Mouse (Mus musculus) myocyte (in vitro differentiated cells): ENCODE measurements around the gene Slc41a2. TPM values are rescaled to one million over a fixed set of nuclear protein-coding genes. Genes with fewer than 3 reads are reported as not detected.

Experiments
- H3K27me3 ChIP-seq: one replicate; pipeline ENCODE4 v1.6.1; 2011; ENCODE audit not compliant: control insufficient read depth, insufficient read depth, insufficient read length
- H3K36me3 ChIP-seq: one replicate; pipeline ENCODE4 v1.6.1; 2011; ENCODE audit not compliant: control insufficient read depth, insufficient read depth
- H3K4me2 ChIP-seq: one replicate; pipeline ENCODE4 v1.6.1; 2011; ENCODE audit warnings: low read depth, control low read depth
- H3K4me3 ChIP-seq: one replicate; pipeline ENCODE4 v1.5.1; 2011; ENCODE audit warnings: mild to moderate bottlenecking, control low read depth, moderate library complexity
- H3K79me2 ChIP-seq: one replicate; pipeline ENCODE4 v1.6.1; 2011; ENCODE audit not compliant: control insufficient read depth, insufficient read depth
- H3ac ChIP-seq: one replicate; pipeline ENCODE4 v1.6.1; 2011; ENCODE audit not compliant: control insufficient read depth, insufficient read length
- CEBPB ChIP-seq: IDR thresholded peaks from 2 replicates; pipeline ENCODE4 v1.6.1; 2011; ENCODE audit warnings: mild to moderate bottlenecking, moderate library complexity; ENCODE audit not compliant: poor library complexity, insufficient read depth, severe bottlenecking
- E2F4 ChIP-seq: IDR thresholded peaks from one replicate; pipeline ENCODE4 v1.6.1; 2011; ENCODE audit warnings: mild to moderate bottlenecking, control low read depth, moderate library complexity; ENCODE audit not compliant: insufficient read depth
- MAX ChIP-seq: IDR thresholded peaks from one replicate; pipeline ENCODE4 v1.6.1; 2011; ENCODE audit warnings: low read depth, mild to moderate bottlenecking, control low read depth
- MYOD1 ChIP-seq, 3 experiments: IDR thresholded peaks; one replicate each; pipeline ENCODE4 v1.6.1; 2011; ENCODE audit warnings: control low read depth in 2 of 3, low read depth in 2 of 3, mild to moderate bottlenecking in 2 of 3, moderate library complexity in 1 of 3; ENCODE audit not compliant: insufficient read length in 2 of 3, control insufficient read depth in 1 of 3
- MYOG ChIP-seq, 3 experiments: IDR thresholded peaks; one replicate each; pipeline ENCODE4 v1.6.1; 2011; ENCODE audit warnings: control low read depth in 2 of 3, low read depth in 2 of 3, mild to moderate bottlenecking in 2 of 3; ENCODE audit not compliant: insufficient read length in 2 of 3, control insufficient read depth in 1 of 3, insufficient read depth in 1 of 3
- POLR2A ChIP-seq: IDR thresholded peaks from one replicate; pipeline ENCODE4 v1.6.1; 2011; ENCODE audit warnings: low read depth, mild to moderate bottlenecking, control low read depth, moderate library complexity; ENCODE audit not compliant: insufficient read length
- POLR2AphosphoS2 ChIP-seq: IDR thresholded peaks from one replicate; pipeline ENCODE4 v1.6.1; 2011; ENCODE audit warnings: low read depth, control low read depth; ENCODE audit not compliant: insufficient read length
- REST ChIP-seq: IDR thresholded peaks from one replicate; pipeline ENCODE4 v1.6.1; 2011; ENCODE audit warnings: mild to moderate bottlenecking, control low read depth, moderate library complexity; ENCODE audit not compliant: insufficient read depth, insufficient read length
- SRF ChIP-seq: IDR thresholded peaks from one replicate; pipeline ENCODE4 v1.6.1; 2011; ENCODE audit warnings: low read depth; ENCODE audit not compliant: control insufficient read depth, insufficient read length
- TCF12 ChIP-seq: IDR thresholded peaks from one replicate; pipeline ENCODE4 v1.6.1; 2011; ENCODE audit warnings: mild to moderate bottlenecking, control low read depth; ENCODE audit not compliant: poor library complexity, insufficient read depth, severe bottlenecking
- TCF3 ChIP-seq: IDR thresholded peaks from one replicate; pipeline ENCODE4 v1.6.1; 2011; ENCODE audit warnings: low read depth, control low read depth; ENCODE audit not compliant: insufficient read length
- USF1 ChIP-seq: IDR thresholded peaks from one replicate; pipeline ENCODE4 v1.6.1; 2011; ENCODE audit warnings: low read depth, mild to moderate bottlenecking, control low read depth, moderate library complexity
- polyA plus RNA-seq: library from polyadenylated mRNA; unstranded; fragments of >200 nt; fragmentation: generic; extraction: Trizol; gene quantifications from one replicate; pipeline ENCODE4 v1.2.1, GENCODE M21; 2012; ENCODE audit warnings: missing spikeins

The Slc41a2 gene
- polyA plus RNA-seq, 1 experiment, result 5.3 TPM

DNA sequence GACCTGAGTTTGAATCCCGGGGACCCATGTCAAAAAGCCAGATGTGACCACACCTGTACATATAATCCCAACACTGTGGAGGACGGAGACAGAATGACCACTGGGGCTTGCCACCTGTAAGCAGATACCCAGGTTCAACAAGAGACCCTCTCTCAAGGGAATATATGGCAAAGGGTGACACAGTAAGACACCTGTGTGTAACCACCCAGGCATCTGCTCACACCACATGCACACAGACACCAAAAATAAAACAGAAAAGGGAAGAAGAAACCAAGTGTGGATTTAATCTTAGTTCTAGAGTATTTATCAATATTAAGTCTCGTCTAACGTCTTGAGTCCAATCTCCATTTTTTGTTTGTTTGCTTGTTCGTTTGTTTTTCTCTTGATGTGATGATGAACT, 5.9 kb downstream of the Slc41a2 start:
- Histone ChIP-seq H3ac (no peak overlapping the region), H3K79me2 (peaks cover 18% of the 10 kb centered on the region), H3K36me3 (no peaks in the 10 kb centered on the region), H3K27me3 (no peaks in the 10 kb centered on the region), H3K4me2 (no peak overlapping the region), H3K4me3 (no peak overlapping the region)
- no peak for TF ChIP-seq REST
- TF ChIP-seq POLR2AphosphoS2, result no peak
- TF ChIP-seq POLR2A, result no peak
- TF ChIP-seq MYOD1 (IDR thresholded peaks at IDR 0.05; ENCODE audit: control insufficient read depth in 1 of 3, insufficient read length in 2 of 3, low read depth in 2 of 3), result no peak
- no peak for TF ChIP-seq USF1
- no peak for TF ChIP-seq TCF3
- TF ChIP-seq CEBPB, result no peak
- no peak for TF ChIP-seq MAX
- TF ChIP-seq MYOG (IDR thresholded peaks at IDR 0.05; ENCODE audit: control insufficient read depth in 1 of 3, insufficient read depth in 1 of 3, insufficient read length in 2 of 3, low read depth in 2 of 3), result no peak
- TF ChIP-seq SRF, result no peak
- no peak for TF ChIP-seq TCF12
- no peak for TF ChIP-seq E2F4

DNA sequence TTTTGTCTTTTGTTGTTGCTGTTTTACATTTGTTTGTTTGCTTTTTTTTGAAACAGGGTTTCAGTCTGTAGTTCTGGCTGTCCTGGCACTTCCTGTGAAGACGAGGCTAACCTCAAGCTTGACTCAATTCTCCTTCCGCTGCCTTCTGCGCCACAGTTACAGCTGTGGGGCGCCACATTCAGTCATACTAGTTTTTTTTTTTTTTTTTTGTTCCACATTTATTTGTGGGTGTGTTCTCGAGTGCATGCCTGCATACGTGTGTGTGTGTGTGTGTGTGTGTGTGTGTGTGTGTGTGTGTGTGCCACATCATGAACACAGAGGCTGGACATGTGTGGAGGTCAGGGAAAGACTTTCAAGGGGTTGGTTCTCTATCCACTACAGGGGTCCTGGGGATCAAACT, 7.3 kb downstream of the Slc41a2 start:
- Histone ChIP-seq H3K36me3 (no peaks in the 10 kb centered on the region), H3ac (no peak overlapping the region), H3K79me2 (peaks cover 5% of the 10 kb centered on the region), H3K27me3 (no peaks in the 10 kb centered on the region), H3K4me3 (no peak overlapping the region), H3K4me2 (no peak overlapping the region)
- TF ChIP-seq MAX, result no peak
- TF ChIP-seq MYOG (IDR thresholded peaks at IDR 0.05; ENCODE audit: control insufficient read depth in 1 of 3, insufficient read depth in 1 of 3, insufficient read length in 2 of 3, low read depth in 2 of 3), result no peak
- no peak for TF ChIP-seq CEBPB
- no peak for TF ChIP-seq REST
- TF ChIP-seq TCF3, result no peak
- TF ChIP-seq E2F4, result no peak
- TF ChIP-seq POLR2A, result no peak
- TF ChIP-seq POLR2AphosphoS2, result no peak
- TF ChIP-seq USF1, result no peak

DNA sequence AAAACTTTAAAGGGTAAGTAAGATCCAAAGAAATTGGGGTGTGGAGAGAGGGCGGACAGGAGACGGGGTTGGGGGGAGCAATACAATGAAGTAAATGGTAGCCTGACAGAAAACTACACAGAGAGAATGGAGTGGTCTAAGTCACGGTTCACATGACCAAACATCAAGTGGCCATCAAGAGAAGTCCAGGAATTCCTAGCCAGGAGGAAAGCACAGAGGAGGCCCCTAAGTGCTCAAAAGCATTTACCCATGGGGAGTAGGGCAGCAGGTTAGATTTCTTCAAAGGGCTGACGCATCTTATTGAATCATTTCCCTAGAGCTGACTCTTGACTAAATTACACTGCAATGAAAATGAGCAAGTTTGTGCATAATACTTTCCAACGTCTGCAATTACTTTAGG, 8.9 kb downstream of the Slc41a2 start:
- Histone ChIP-seq H3K4me3 (no peak overlapping the region), H3K4me2 (no peak overlapping the region), H3K79me2 (peaks cover 8% of the 10 kb centered on the region), H3ac (no peak overlapping the region), H3K27me3 (no peaks in the 10 kb centered on the region), H3K36me3 (no peaks in the 10 kb centered on the region)
- no peak for TF ChIP-seq MYOD1 (IDR thresholded peaks at IDR 0.05; ENCODE audit: control insufficient read depth in 1 of 3, insufficient read length in 2 of 3, low read depth in 2 of 3)
- no peak for TF ChIP-seq TCF3
- no peak for TF ChIP-seq REST
- TF ChIP-seq SRF, result no peak
- TF ChIP-seq MAX, result no peak
- no peak for TF ChIP-seq POLR2AphosphoS2
- TF ChIP-seq POLR2A, result no peak
- no peak for TF ChIP-seq TCF12

DNA sequence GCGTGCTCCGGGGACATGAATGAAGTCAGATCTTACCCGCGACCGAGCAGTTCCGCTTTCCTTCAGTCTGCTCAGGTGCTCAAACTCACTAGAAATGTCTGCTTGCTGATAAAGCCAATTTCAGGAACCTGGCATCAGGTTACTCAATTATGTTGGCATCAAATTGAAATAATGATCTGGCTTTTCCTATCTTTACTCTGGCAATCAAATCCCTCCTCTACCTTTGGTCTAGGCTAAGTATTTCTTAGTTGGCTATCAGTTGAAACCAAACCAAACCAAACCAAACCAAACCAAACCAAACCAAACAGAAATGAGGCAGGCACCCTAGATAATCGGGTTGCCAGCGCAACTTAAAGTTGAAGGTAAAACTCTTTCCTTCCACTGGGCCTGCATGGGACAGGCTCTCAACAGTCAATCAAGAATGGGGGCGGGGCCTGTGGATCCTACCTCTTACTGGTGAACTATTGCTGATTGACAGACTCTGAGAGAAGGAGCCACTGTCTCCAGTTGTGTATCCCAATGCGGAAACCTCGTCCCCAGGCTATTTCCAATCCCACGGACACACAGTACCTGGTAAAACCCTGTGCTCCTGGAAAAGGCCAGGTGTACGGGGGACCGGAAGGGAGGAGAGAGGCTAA, 10.9 kb downstream of the Slc41a2 start:
- no peaks in the 10 kb centered on the region for H3K27me3 ChIP-seq
- TF ChIP-seq CEBPB (no peak), POLR2A (no peak), MYOD1 (IDR thresholded peaks at IDR 0.05; ENCODE audit: control insufficient read depth in 1 of 3, insufficient read length in 2 of 3, low read depth in 2 of 3) (no peak), USF1 (no peak), POLR2AphosphoS2 (no peak), E2F4 (no peak), MAX (no peak), TCF3 (no peak), SRF (no peak), TCF12 (no peak), REST (no peak), MYOG (IDR thresholded peaks at IDR 0.05; ENCODE audit: control insufficient read depth in 1 of 3, insufficient read depth in 1 of 3, insufficient read length in 2 of 3, low read depth in 2 of 3) (no peak)

DNA sequence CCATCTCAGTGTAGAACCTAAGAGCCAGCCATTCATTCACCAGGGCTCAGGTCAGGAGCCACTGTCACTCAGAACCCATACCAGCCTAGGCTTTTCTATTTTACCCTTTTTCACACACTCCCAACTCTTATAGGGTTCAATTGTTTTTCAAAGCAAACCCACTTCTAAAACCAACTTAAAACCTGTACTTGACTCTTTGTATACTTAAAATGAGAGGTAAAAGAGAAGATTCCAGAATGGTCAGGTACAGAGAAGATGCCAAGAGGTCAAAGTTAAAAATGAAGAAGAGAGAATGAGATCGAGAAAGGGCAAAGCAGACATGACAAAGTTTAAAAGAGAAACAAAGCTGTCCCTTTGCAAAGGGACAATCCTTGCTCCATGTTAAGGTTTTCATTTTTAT, 11.8 kb downstream of the Slc41a2 start:
- Histone ChIP-seq H3K36me3 (no peaks in the 10 kb centered on the region), H3K27me3 (no peaks in the 10 kb centered on the region), H3ac (no peak overlapping the region), H3K79me2 (peaks cover 13% of the 10 kb centered on the region), H3K4me2 (no peak overlapping the region), H3K4me3 (no peak overlapping the region)
- TF ChIP-seq TCF3 (no peak), USF1 (no peak), REST (no peak), POLR2AphosphoS2 (no peak), MYOG (IDR thresholded peaks at IDR 0.05; ENCODE audit: control insufficient read depth in 1 of 3, insufficient read depth in 1 of 3, insufficient read length in 2 of 3, low read depth in 2 of 3) (no peak), MYOD1 (IDR thresholded peaks at IDR 0.05; ENCODE audit: control insufficient read depth in 1 of 3, insufficient read length in 2 of 3, low read depth in 2 of 3) (no peak), CEBPB (no peak), MAX (no peak), POLR2A (no peak)

More for the DNA sequence above, 10.9 kb downstream of the Slc41a2 start:
- H3K36me3 ChIP-seq, result no peaks in the 10 kb centered on the region
- H3K4me3 ChIP-seq, result no peak overlapping the region
- H3ac ChIP-seq, result no peak overlapping the region
- no peak overlapping the region for H3K4me2 ChIP-seq
- H3K79me2 ChIP-seq, result peaks cover 13% of the 10 kb centered on the region
